Mouse (Mus musculus) intestine, embryonic 14.5 days (tissue): ENCODE measurements around the gene Spsb4. TPM values are rescaled to one million over a fixed set of nuclear protein-coding genes. Genes with fewer than 3 reads are reported as not detected.

Experiments used
- ATAC-seq: fragments of 200-750 bp; cut with Nextera tagmentation; replicated peaks from 2 replicates; pipeline ENCODE4 v1.8.0; 2017; ENCODE audit warnings: low read depth, moderate number of reproducible peaks, moderate TSS enrichment, moderate library complexity; ENCODE audit not compliant: low FRiP score, low TSS enrichment
- DNase-seq: peaks from one replicate; pipeline ENCODE4 v3.0.0-alpha.2; 2018; ENCODE audit warnings: low spot score
- H3K27ac ChIP-seq: fragments of 300-500 bp; sonication (generic); 2 replicates; pipeline ENCODE4 v1.5.1; 2014; ENCODE audit warnings: low read depth, mild to moderate bottlenecking, control low read depth
- H3K27me3 ChIP-seq: fragments of 300-500 bp; sonication (generic); replicated peaks from 2 replicates; pipeline ENCODE4 v1.6.1; 2014; ENCODE audit warnings: low read length, control low read depth; ENCODE audit not compliant: control insufficient read depth, insufficient read depth
- H3K36me3 ChIP-seq: fragments of 300-500 bp; sonication (generic); 2 replicates; pipeline ENCODE4 v1.6.1; 2014; ENCODE audit warnings: low read length, control low read depth; ENCODE audit not compliant: control insufficient read depth, insufficient read depth
- H3K4me1 ChIP-seq: fragments of 300-500 bp; sonication (generic); replicated peaks from 2 replicates; pipeline ENCODE4 v1.6.1; 2014; ENCODE audit warnings: low read length, control low read depth, mixed read lengths; ENCODE audit not compliant: control insufficient read depth, insufficient read depth
- H3K4me2 ChIP-seq: fragments of 300-500 bp; sonication (generic); 2 replicates; pipeline ENCODE4 v1.6.1; 2014; ENCODE audit warnings: low read length
- H3K4me3 ChIP-seq: fragments of 300-500 bp; sonication (generic); 2 replicates; pipeline ENCODE4 v1.5.1; 2014; ENCODE audit warnings: low read depth, low read length, control low read depth, mixed read lengths
- H3K9ac ChIP-seq: fragments of 300-500 bp; sonication (generic); 2 replicates; pipeline ENCODE4 v1.6.1; 2014; ENCODE audit warnings: mild to moderate bottlenecking, low read length
- H3K9me3 ChIP-seq: fragments of 300-500 bp; sonication (generic); 2 replicates; pipeline ENCODE4 v1.6.1; 2016; ENCODE audit warnings: low read length, control low read depth; ENCODE audit not compliant: control insufficient read depth
- WGBS: fragments of 180-500 bp; shearing (Covaris S2); extraction: QIAGEN DNeasy Blood & Tissue Kit; methylation state at CpG from one replicate; pipeline ENCODE4 v1.1.7; 2014; 5-methylcytosine and 5-hydroxymethylcytosine counted together
- polyA plus RNA-seq: library from polyadenylated mRNA; unstranded; fragments of >200 nt; fragmentation: Nextera tagmentation; extraction: Ambion mirVana; gene quantifications from 2 replicates; pipeline ENCODE4 v1.2.1, GENCODE M21; 2014

The Spsb4 gene
- polyA plus RNA-seq, 1 experiment from 2014 or later, result 28.3 TPM

GRCm38 (mm10) chr9:96904360-96905355 lies 114.0 kb downstream of the Spsb4 start:
- WGBS, result 62% methylated on average over 7 of the region's 7 CpGs
- H3K36me3 ChIP-seq, result no peaks in the 10 kb centered on the region
- H3K4me3 ChIP-seq, result no peak overlapping the region
- H3K4me1 ChIP-seq, result no peaks in the 10 kb centered on the region
- no peak overlapping the region for H3K4me2 ChIP-seq
- H3K9ac ChIP-seq, result no peak overlapping the region
- DNase-seq (no peak), ATAC-seq (no peak)
- no peaks in the 10 kb centered on the region for H3K9me3 ChIP-seq
- H3K27me3 ChIP-seq, result no peaks in the 10 kb centered on the region
- H3K27ac ChIP-seq, result no peak overlapping the region

GRCm38 (mm10) chr9:96899717-96900116 lies 118.9 kb downstream of the Spsb4 start:
- DNase-seq, result no peak
- Histone ChIP-seq H3K9ac (no peak overlapping the region), H3K4me3 (no peak overlapping the region), H3K9me3 (no peaks in the 10 kb centered on the region), H3K27ac (no peak overlapping the region), H3K36me3 (no peaks in the 10 kb centered on the region), H3K27me3 (no peaks in the 10 kb centered on the region), H3K4me2 (no peak overlapping the region), H3K4me1 (no peaks in the 10 kb centered on the region)
- WGBS, result 84% methylated on average over 5 of the region's 5 CpGs
- no peak for ATAC-seq

GRCm38 (mm10) chr9:96899004-96899403 lies 119.6 kb downstream of the Spsb4 start:
- Histone ChIP-seq H3K9ac (no peak overlapping the region), H3K9me3 (no peaks in the 10 kb centered on the region), H3K4me3 (no peak overlapping the region), H3K4me1 (no peaks in the 10 kb centered on the region), H3K27ac (no peak overlapping the region), H3K4me2 (no peak overlapping the region), H3K36me3 (no peaks in the 10 kb centered on the region), H3K27me3 (no peaks in the 10 kb centered on the region)
- DNase-seq, result no peak
- no peak for ATAC-seq

- ATAC-seq (no peak), DNase-seq (peak; percentile 33)
- 97% methylated on average over 1 of the region's 1 CpGs for WGBS
- Histone ChIP-seq H3K36me3 (no peaks in the 10 kb centered on the region), H3K9ac (no peak overlapping the region), H3K4me1 (no peaks in the 10 kb centered on the region), H3K4me2 (no peak overlapping the region), H3K27ac (no peak overlapping the region), H3K9me3 (no peaks in the 10 kb centered on the region), H3K27me3 (no peaks in the 10 kb centered on the region), H3K4me3 (no peak overlapping the region)
Observed at GRCm38 (mm10) chr9:96896690-96897089, 122.0 kb downstream of the Spsb4 start.

GRCm38 (mm10) chr9:96893582-96893981 lies 125.1 kb downstream of the Spsb4 start:
- DNase-seq (no peak), ATAC-seq (no peak)
- WGBS, result 48% methylated on average over 5 of the region's 5 CpGs
- Histone ChIP-seq H3K9ac (no peak overlapping the region), H3K4me2 (no peak overlapping the region), H3K4me1 (peaks cover 4% of the 10 kb centered on the region; the same call in 1 of the 2 replicates), H3K9me3 (no peaks in the 10 kb centered on the region), H3K4me3 (no peak overlapping the region), H3K27me3 (no peaks in the 10 kb centered on the region), H3K27ac (no peak overlapping the region), H3K36me3 (no peaks in the 10 kb centered on the region)

Other genes with a start within 250 kb of the Spsb4 start
- 56.2 and 67.0 TPM in 2 replicates for gene Pxylp1, start 126.2 kb downstream of the Spsb4 start, polyA plus RNA-seq
- 96.7 and 105 TPM in 2 replicates for gene Slc25a36, start 92.3 kb upstream of the Spsb4 start, polyA plus RNA-seq